Mouse (Mus musculus) NIH3T3 (cell line): ENCODE results near the gene Eftud2.
A peak's percentile ranks its signal among the peaks of the same experiment; 100 is the strongest.

Experiments used
- DNase-seq: peaks from one replicate; pipeline ENCODE4 v3.0.0-alpha.2; 2012; ENCODE audit warnings: low read depth

Eftud2 gene

GRCm38 (mm10) chr11:102880585-102881313 is at the start of gene Eftud2, which contains the start of gene Ccdc103:
TSS of gene Eftud2 (minus strand) at chr11:102880985.
TSS of gene Ccdc103 (plus strand) at chr11:102881204.
- peak; percentile 94 for DNase-seq

- DNase-seq: peak; percentile 80
Observed at GRCm38 (mm10) chr11:102925351-102925717, 44.5 kb upstream of the Eftud2 start.

GRCm38 (mm10) chr11:102924557-102925350 is 44.0 kb upstream of the Eftud2 start, which contains the start of gene Kif18b:
TSS of gene Kif18b (minus strand) at chr11:102925124.
- DNase-seq: peak; percentile 98

GRCm38 (mm10) chr11:102921491-102921890 is 40.7 kb upstream of the Eftud2 start:
- no peak for DNase-seq

- DNase-seq: peak; percentile 57
Observed at GRCm38 (mm10) chr11:102918077-102918476, 37.3 kb upstream of the Eftud2 start.

GRCm38 (mm10) chr11:102915380-102915779 is 34.6 kb upstream of the Eftud2 start:
- DNase-seq: no peak

- no peak for DNase-seq
Observed at GRCm38 (mm10) chr11:102911376-102911775, 30.6 kb upstream of the Eftud2 start.

- no peak for DNase-seq
Observed at GRCm38 (mm10) chr11:102903654-102904053, 22.9 kb upstream of the Eftud2 start.

GRCm38 (mm10) chr11:102902107-102902506 is 21.3 kb upstream of the Eftud2 start:
- no peak for DNase-seq

GRCm38 (mm10) chr11:102901199-102901598 is 20.4 kb upstream of the Eftud2 start:
- no peak for DNase-seq

GRCm38 (mm10) chr11:102900763-102901162 is 20.0 kb upstream of the Eftud2 start, which contains the start of gene Gfap:
TSS of gene Gfap (minus strand) at chr11:102900912.
- DNase-seq: peak; percentile 95

GRCm38 (mm10) chr11:102898408-102898807 is 17.6 kb upstream of the Eftud2 start:
- no peak for DNase-seq

GRCm38 (mm10) chr11:102896641-102897040 is 15.9 kb upstream of the Eftud2 start:
- DNase-seq: no peak

- DNase-seq: no peak
Observed at GRCm38 (mm10) chr11:102895779-102896178, 15.0 kb upstream of the Eftud2 start.

- DNase-seq: peak; percentile 79
Observed at GRCm38 (mm10) chr11:102894716-102895115, 13.9 kb upstream of the Eftud2 start.

GRCm38 (mm10) chr11:102893015-102893651 is 12.3 kb upstream of the Eftud2 start:
- peak; percentile 31 for DNase-seq

- DNase-seq: peak; percentile 93
Observed at GRCm38 (mm10) chr11:102890096-102890495, 9.3 kb upstream of the Eftud2 start.

- DNase-seq: peak; percentile 55
Observed at GRCm38 (mm10) chr11:102888135-102888534, 7.3 kb upstream of the Eftud2 start.

GRCm38 (mm10) chr11:102887433-102887832 is 6.6 kb upstream of the Eftud2 start:
- no peak for DNase-seq

- peak; percentile 41 for DNase-seq
Observed at GRCm38 (mm10) chr11:102884616-102885219, 3.9 kb upstream of the Eftud2 start, which contains the start of gene Fam187a. TSS of gene Fam187a (plus strand) at chr11:102885169.

- DNase-seq: no peak
Observed at GRCm38 (mm10) chr11:102881314-102882198, 771 bp upstream of the Eftud2 start.
